Mouse (Mus musculus) hindbrain, embryonic 10.5 days (tissue): ENCODE data around the gene Klf9. TPM values are rescaled to one million over a fixed set of nuclear protein-coding genes. Genes with fewer than 3 reads are reported as not detected.

ENCODE experiments used
- microRNA counts: library from miRNA; unstranded; fragments of <30 nt; microRNA quantifications from one replicate; lab custom pipeline; 2017
- polyA plus RNA-seq: library from polyadenylated mRNA; unstranded; fragments of >200 nt; fragmentation: Nextera tagmentation; extraction: Ambion mirVana; gene quantifications from 2 replicates; pipeline ENCODE4 v1.2.1, GENCODE M21; 2016

Gene Klf9
- polyA plus RNA-seq, 1 experiment from 2014 or later: 1.1 TPM

MicroRNAs encoded within 50 kb of the gene (microRNA counts, 519-probe panel; counts per million panel counts)
- 1,255 counts per million, percentile 77 among the panel's probes with 10 or more counts for microRNA mmu-miR-1192 (lab: Ali Mortazavi, UCI)

Other genes starting within 250 kb of the Klf9 start
- 26.2 and 47.4 TPM in 2 replicates for gene Smc5, start 132.7 kb downstream of the Klf9 start, polyA plus RNA-seq